Mouse (Mus musculus) embryonic facial prominence, embryonic 15.5 days (tissue): ENCODE measurements at regions not wholly inside any gene's neighbourhood (a gene's known extent, or its start where the extent isn't known, plus 50 kb on each side); places are given as distances from the start of the nearest gene placed in this dataset.

Source experiments
- ATAC-seq: fragments of 200-750 bp; cut with Nextera tagmentation; 2 replicates; pipeline ENCODE4 v1.8.0; 2017; ENCODE audit warnings: low read depth, moderate TSS enrichment; ENCODE audit not compliant: insufficient number of reproducible peaks, low FRiP score, low TSS enrichment
- H3K27ac ChIP-seq: fragments of 300-500 bp; sonication (generic); replicated peaks from 2 replicates; pipeline ENCODE4 v1.5.1; 2015; ENCODE audit warnings: mild to moderate bottlenecking, inconsistent platforms
- H3K27me3 ChIP-seq: fragments of 300-500 bp; sonication (generic); 2 replicates; pipeline ENCODE4 v1.6.1; 2015; ENCODE audit warnings: inconsistent platforms
- H3K36me3 ChIP-seq: fragments of 300-500 bp; sonication (generic); 2 replicates; pipeline ENCODE4 v1.6.1; 2015; ENCODE audit warnings: mild to moderate bottlenecking, inconsistent platforms
- H3K4me1 ChIP-seq: fragments of 300-500 bp; sonication (generic); 2 replicates; pipeline ENCODE4 v1.6.1; 2015; ENCODE audit warnings: inconsistent platforms
- H3K4me2 ChIP-seq: fragments of 300-500 bp; sonication (generic); replicated peaks from 2 replicates; pipeline ENCODE4 v1.6.1; 2015; ENCODE audit warnings: mild to moderate bottlenecking, inconsistent platforms
- H3K4me3 ChIP-seq: fragments of 300-500 bp; sonication (generic); replicated peaks from 2 replicates; pipeline ENCODE4 v1.5.1; 2015; ENCODE audit warnings: mild to moderate bottlenecking, inconsistent platforms
- H3K9ac ChIP-seq: fragments of 300-500 bp; sonication (generic); 2 replicates; pipeline ENCODE4 v1.6.1; 2015; ENCODE audit warnings: inconsistent platforms
- H3K9me3 ChIP-seq: fragments of 300-500 bp; sonication (generic); replicated peaks from 2 replicates; pipeline ENCODE4 v1.6.1; 2016; ENCODE audit warnings: inconsistent platforms
- WGBS: fragments of 180-500 bp; shearing (Covaris S2); methylation state at CpG from one replicate; pipeline ENCODE4 v1.1.7; 2015; 5-methylcytosine and 5-hydroxymethylcytosine counted together

GRCm38 (mm10) chr4:94356982-94357381 lies 199.4 kb upstream of the Gm10306 start:
- Histone ChIP-seq H3K4me1 (no peaks in the 10 kb centered on the region), H3K27ac (no peak overlapping the region), H3K4me3 (no peak overlapping the region), H3K27me3 (no peaks in the 10 kb centered on the region), H3K9ac (no peak overlapping the region), H3K9me3 (no peaks in the 10 kb centered on the region), H3K4me2 (no peak overlapping the region), H3K36me3 (no peaks in the 10 kb centered on the region)
- ATAC-seq, result no peak
- WGBS, result 72% methylated on average over 1 of the region's 1 CpGs

GRCm38 (mm10) chr4:94360810-94361527 lies 195.4 kb upstream of the Gm10306 start:
- H3K27me3 ChIP-seq, result no peaks in the 10 kb centered on the region
- H3K27ac ChIP-seq, result no peak overlapping the region
- no peak overlapping the region for H3K4me2 ChIP-seq
- H3K9ac ChIP-seq, result no peak overlapping the region
- no peak for ATAC-seq
- H3K9me3 ChIP-seq, result no peaks in the 10 kb centered on the region
- no peak overlapping the region for H3K4me3 ChIP-seq
- H3K4me1 ChIP-seq, result no peaks in the 10 kb centered on the region
- WGBS, result 72% methylated on average over 13 of the region's 13 CpGs
- H3K36me3 ChIP-seq, result no peaks in the 10 kb centered on the region

- Histone ChIP-seq H3K27me3 (no peaks in the 10 kb centered on the region), H3K4me1 (no peaks in the 10 kb centered on the region), H3K9me3 (no peaks in the 10 kb centered on the region), H3K36me3 (no peaks in the 10 kb centered on the region), H3K4me2 (no peak overlapping the region), H3K27ac (no peak overlapping the region), H3K9ac (no peak overlapping the region), H3K4me3 (no peak overlapping the region)
- ATAC-seq, result no peak
- WGBS, result 61% methylated on average over 12 of the region's 12 CpGs
These were observed 194.7 kb upstream of the Gm10306 start for GRCm38 (mm10) chr4:94361528-94362217.

GRCm38 (mm10) chr4:94365375-94365774 lies 191.0 kb upstream of the Gm10306 start:
- ATAC-seq, result no peak
- no peaks in the 10 kb centered on the region for H3K36me3 ChIP-seq
- H3K9me3 ChIP-seq, result no peaks in the 10 kb centered on the region
- no peak overlapping the region for H3K4me3 ChIP-seq
- no peak overlapping the region for H3K9ac ChIP-seq
- H3K27ac ChIP-seq, result no peak overlapping the region
- no peaks in the 10 kb centered on the region for H3K4me1 ChIP-seq
- no peak overlapping the region for H3K4me2 ChIP-seq
- WGBS, result 80% methylated on average over 4 of the region's 4 CpGs
- H3K27me3 ChIP-seq, result no peaks in the 10 kb centered on the region

GRCm38 (mm10) chr4:94367174-94367573 lies 189.2 kb upstream of the Gm10306 start:
- ATAC-seq, result no peak
- Histone ChIP-seq H3K36me3 (no peaks in the 10 kb centered on the region), H3K9ac (no peak overlapping the region), H3K27ac (no peak overlapping the region), H3K4me1 (no peaks in the 10 kb centered on the region), H3K4me3 (no peak overlapping the region), H3K9me3 (no peaks in the 10 kb centered on the region), H3K4me2 (no peak overlapping the region), H3K27me3 (no peaks in the 10 kb centered on the region)
- 71% methylated on average over 3 of the region's 3 CpGs for WGBS

- WGBS, result 74% methylated on average over 6 of the region's 6 CpGs
- no peaks in the 10 kb centered on the region for H3K36me3 ChIP-seq
- H3K9me3 ChIP-seq, result no peaks in the 10 kb centered on the region
- H3K9ac ChIP-seq, result no peak overlapping the region
- ATAC-seq, result no peak
- no peaks in the 10 kb centered on the region for H3K4me1 ChIP-seq
- no peak overlapping the region for H3K4me3 ChIP-seq
- no peak overlapping the region for H3K27ac ChIP-seq
- no peaks in the 10 kb centered on the region for H3K27me3 ChIP-seq
- H3K4me2 ChIP-seq, result no peak overlapping the region
These were observed 185.4 kb upstream of the Gm10306 start for GRCm38 (mm10) chr4:94370981-94371380.

GRCm38 (mm10) chr4:94376256-94376655 lies 180.1 kb upstream of the Gm10306 start:
- H3K4me1 ChIP-seq, result no peaks in the 10 kb centered on the region
- 86% methylated on average over 1 of the region's 1 CpGs for WGBS
- no peaks in the 10 kb centered on the region for H3K27me3 ChIP-seq
- no peak overlapping the region for H3K4me3 ChIP-seq
- no peaks in the 10 kb centered on the region for H3K9me3 ChIP-seq
- H3K4me2 ChIP-seq, result no peak overlapping the region
- H3K9ac ChIP-seq, result no peak overlapping the region
- ATAC-seq, result no peak
- no peaks in the 10 kb centered on the region for H3K36me3 ChIP-seq
- H3K27ac ChIP-seq, result no peak overlapping the region

- Histone ChIP-seq H3K4me2 (no peak overlapping the region), H3K4me1 (no peaks in the 10 kb centered on the region), H3K4me3 (no peak overlapping the region), H3K9me3 (no peaks in the 10 kb centered on the region), H3K27ac (no peak overlapping the region), H3K9ac (no peak overlapping the region), H3K27me3 (no peaks in the 10 kb centered on the region), H3K36me3 (no peaks in the 10 kb centered on the region)
- WGBS, result 55% methylated on average over 7 of the region's 7 CpGs
- ATAC-seq, result no peak
These were observed 170.6 kb upstream of the Gm10306 start for GRCm38 (mm10) chr4:94385703-94386102.

- 56% methylated on average over 2 of the region's 2 CpGs for WGBS
- H3K36me3 ChIP-seq, result no peaks in the 10 kb centered on the region
- H3K9me3 ChIP-seq, result no peaks in the 10 kb centered on the region
- no peak overlapping the region for H3K4me2 ChIP-seq
- H3K4me1 ChIP-seq, result no peaks in the 10 kb centered on the region
- H3K27me3 ChIP-seq, result no peaks in the 10 kb centered on the region
- no peak overlapping the region for H3K4me3 ChIP-seq
- no peak overlapping the region for H3K9ac ChIP-seq
- no peak overlapping the region for H3K27ac ChIP-seq
- ATAC-seq, result no peak
These were observed 168.0 kb upstream of the Gm10306 start for GRCm38 (mm10) chr4:94388317-94388716.

GRCm38 (mm10) chr4:94394462-94394861 lies 161.9 kb upstream of the Gm10306 start:
- Histone ChIP-seq H3K27ac (no peak overlapping the region), H3K4me2 (no peak overlapping the region), H3K4me3 (no peak overlapping the region), H3K4me1 (no peaks in the 10 kb centered on the region), H3K27me3 (no peaks in the 10 kb centered on the region), H3K9ac (no peak overlapping the region), H3K9me3 (no peaks in the 10 kb centered on the region), H3K36me3 (no peaks in the 10 kb centered on the region)
- no peak for ATAC-seq
- WGBS, result 63% methylated on average over 2 of the region's 2 CpGs

GRCm38 (mm10) chr4:94397284-94397683 lies 159.1 kb upstream of the Gm10306 start:
- no peaks in the 10 kb centered on the region for H3K36me3 ChIP-seq
- H3K27me3 ChIP-seq, result no peaks in the 10 kb centered on the region
- no peak overlapping the region for H3K27ac ChIP-seq
- H3K4me2 ChIP-seq, result no peak overlapping the region
- no peak overlapping the region for H3K9ac ChIP-seq
- ATAC-seq, result no peak
- H3K4me3 ChIP-seq, result no peak overlapping the region
- no peaks in the 10 kb centered on the region for H3K9me3 ChIP-seq
- WGBS, result 42% methylated on average over 2 of the region's 2 CpGs
- H3K4me1 ChIP-seq, result no peaks in the 10 kb centered on the region

- no peaks in the 10 kb centered on the region for H3K27me3 ChIP-seq
- no peaks in the 10 kb centered on the region for H3K4me1 ChIP-seq
- no peaks in the 10 kb centered on the region for H3K9me3 ChIP-seq
- no peak overlapping the region for H3K9ac ChIP-seq
- WGBS, result 61% methylated on average over 1 of the region's 1 CpGs
- ATAC-seq, result no peak
- no peak overlapping the region for H3K27ac ChIP-seq
- H3K36me3 ChIP-seq, result no peaks in the 10 kb centered on the region
- no peak overlapping the region for H3K4me3 ChIP-seq
- H3K4me2 ChIP-seq, result no peak overlapping the region
These were observed 149.4 kb upstream of the Gm10306 start for GRCm38 (mm10) chr4:94406922-94407321.
